Mouse (Mus musculus) heart, adult 11 months (tissue): ENCODE measurements at regions not wholly inside any gene's neighbourhood (a gene's known extent, or its start where the extent isn't known, plus 50 kb on each side); places are given as distances from the start of the nearest gene placed in this dataset.

Experiments used
- DNase-seq: peaks from one replicate; pipeline ENCODE4 v3.0.0; 2022

DNA sequence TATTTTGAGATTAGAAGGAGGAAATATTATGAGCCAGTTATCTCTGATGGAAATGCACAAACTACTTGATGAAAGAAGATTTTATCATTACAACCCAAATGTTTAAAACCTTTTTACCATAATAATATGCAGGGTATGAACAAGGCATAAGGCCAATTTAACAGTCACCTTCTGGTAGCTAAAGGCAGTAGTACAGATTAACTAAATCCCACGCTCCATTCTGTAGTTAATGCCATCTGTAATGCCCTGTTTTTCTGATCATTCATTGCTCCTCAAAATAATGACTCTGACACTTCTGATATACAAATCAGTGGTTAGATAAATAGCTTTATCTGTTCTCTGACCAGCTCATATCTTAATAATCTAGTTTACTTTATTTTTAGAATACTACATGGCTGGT, 987.8 kb downstream of the Pcdh7 start:
- no peak for DNase-seq

DNA sequence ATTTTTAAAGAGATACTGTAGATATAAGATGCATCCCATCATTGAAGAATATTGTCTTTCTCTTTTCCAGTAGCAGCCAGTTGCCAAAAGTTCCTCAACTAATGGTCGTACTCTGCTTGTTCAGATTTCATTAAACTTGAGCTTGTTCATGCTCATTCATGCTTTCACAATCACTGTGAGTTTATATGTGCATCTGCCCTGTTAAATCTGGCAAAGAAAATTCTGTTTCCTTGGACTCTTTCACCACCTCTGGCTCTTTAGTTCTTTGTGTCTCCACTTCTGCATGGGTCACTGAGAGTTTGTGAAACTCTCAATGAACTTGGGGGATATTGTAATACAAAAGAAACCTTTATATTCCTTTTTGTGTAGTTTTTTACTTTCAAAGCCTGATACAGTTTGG, 994.6 kb downstream of the Pcdh7 start:
- DNase-seq, result no peak

DNA sequence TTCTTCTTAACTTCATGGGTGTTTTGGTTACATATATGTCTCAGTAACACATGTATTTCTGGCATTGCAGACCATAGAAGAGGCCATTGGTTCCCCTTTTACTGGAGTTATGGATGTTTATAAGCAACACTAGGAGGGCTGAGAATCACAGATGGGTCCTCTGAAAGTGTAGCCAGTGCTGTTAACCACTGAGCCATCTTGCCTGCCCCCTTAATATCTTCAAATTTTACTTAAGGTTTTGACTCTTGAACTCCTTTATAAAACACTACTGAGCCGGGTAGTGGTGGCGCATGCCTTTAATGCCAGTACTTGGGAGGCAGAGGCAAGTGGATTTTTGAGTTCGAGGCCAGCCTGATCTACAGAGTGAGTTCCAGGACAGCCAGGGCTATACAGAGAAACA, 1015.6 kb downstream of the Pcdh7 start:
- peak; percentile 22 for DNase-seq

DNA sequence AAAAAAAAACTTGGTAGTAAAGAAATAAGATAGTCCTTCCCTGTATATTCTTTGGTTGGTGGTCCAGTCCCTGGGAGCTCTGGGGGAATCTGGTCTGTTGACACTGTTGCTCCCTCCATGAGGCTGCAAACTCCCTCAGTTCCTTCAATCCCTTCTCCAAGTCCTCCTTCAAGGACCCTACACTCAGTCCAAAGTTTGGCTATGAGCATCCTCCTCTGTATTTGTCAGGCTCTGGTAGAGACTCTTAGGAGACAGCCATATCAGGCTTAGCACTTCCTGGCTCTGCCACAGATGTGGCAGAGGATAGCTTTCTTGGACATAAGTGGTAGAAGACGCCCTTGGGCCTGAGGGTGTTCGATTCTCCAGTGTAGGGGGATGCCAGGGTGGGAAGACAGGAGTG, 1016.2 kb downstream of the Pcdh7 start:
- DNase-seq, result peak; percentile 67

DNA sequence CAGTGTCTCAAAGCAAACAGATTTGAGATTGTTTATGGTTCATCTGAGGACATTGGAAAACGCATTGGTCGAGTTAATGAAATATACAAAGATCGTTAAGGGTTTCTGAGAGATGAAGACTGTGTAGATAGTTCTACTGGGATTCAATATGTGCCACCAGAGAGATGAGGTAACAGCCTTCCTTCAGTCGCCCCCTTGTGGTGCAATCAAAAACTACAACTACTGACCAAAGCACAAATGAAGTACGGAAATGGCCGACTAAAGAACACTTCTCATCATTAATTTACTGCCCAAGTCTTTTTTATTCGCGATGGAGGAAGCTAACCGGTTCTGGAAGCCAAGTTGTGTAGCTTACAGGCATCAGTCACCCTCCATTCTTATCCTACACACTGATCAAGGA, 1018.8 kb downstream of the Pcdh7 start:
- DNase-seq, result peak; percentile 75

DNA sequence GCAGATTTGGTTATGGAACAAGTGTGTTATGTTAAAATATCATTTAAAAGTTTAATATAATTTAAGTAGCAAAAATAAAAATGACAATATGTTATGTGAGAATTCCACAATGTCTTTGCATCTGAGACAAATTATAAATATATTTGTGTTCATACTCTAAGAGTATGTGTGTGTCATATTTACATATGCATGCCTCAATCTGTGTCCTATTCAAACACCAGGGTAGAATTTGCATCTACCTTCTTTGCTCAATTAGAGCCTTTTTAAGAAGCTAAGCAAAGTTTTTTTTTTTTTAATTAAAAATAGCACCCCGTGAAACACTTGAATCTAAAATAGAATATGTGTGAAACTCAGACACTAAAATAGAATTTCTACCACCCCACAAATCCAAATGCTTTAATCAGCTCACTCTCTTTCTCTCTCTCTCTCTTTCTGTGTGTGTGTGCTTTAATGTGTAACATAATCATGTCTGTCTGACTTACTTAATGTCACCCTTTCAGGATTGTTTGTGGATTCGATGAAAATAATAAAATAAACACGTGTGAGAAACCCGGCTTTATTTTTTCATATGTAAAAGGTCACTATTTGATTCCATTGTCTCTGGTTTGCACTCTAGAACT, 1019.6 kb downstream of the Pcdh7 start:
- no peak for DNase-seq

DNA sequence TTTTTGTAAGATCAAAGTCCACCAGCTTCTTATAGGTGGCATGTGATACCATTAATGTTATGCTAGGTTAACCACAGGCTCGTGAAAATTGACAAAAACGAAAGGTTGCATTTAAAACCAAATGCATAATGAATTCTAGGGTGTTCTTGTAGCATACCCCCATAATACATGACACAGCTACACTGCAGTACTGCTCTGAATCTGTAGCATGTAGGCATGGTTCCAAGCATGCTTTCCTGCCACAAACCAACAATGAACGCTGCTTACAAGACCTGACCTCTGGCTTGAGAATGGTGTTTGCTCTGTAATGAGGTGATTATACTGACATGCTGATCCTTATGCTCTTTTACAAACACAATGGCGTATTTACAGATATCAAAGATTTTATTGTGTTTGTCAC, 1020.3 kb downstream of the Pcdh7 start:
- DNase-seq, result no peak

GRCm38 (mm10) chr5:58740759-58741158, 1023.0 kb downstream of the Pcdh7 start:
- DNase-seq, result no peak

DNA sequence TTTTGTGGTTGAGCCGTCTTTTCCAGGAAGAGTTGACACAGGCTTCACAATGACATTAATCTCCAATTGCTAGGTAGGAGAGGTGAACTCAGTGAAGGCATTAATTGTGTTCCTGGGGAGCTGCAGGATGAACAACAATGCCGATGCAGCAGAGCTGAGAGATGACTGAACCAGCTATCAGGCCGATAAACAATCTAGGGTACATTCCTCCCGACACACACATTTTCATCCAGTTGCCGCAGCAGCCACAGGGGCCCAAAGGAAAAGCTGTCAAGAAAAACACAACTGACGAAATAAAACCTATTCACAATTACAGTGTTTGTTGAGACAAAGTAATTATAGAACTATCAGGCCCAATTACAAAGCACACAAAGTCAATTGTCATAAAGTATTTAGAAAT, 1029.9 kb downstream of the Pcdh7 start:
- no peak for DNase-seq

DNA sequence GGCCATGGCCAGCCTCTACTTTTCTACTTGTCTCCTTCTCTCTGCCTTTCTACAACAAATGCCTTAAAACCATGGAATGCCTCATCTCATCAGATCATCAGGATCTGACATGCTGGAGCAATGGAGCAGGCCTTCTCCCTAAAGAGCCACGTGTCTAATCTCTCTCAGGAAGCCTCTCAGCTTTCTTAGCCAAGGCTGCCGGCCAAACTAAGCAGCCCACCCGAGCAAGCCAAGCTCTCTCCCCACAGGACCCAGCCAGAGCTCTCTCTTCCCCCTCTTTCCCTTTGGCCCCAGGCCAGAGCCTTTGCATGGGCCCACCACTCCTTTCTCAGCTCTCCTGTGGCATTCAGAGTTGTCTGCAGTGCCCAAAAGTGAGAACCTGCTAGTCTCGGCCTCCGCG, 1034.0 kb downstream of the Pcdh7 start:
- peak; percentile 49 for DNase-seq
